Mouse (Mus musculus): ENCODE data around the gene Ptgfr. TPM values are rescaled to one million over a fixed set of nuclear protein-coding genes. Genes with fewer than 3 reads are reported as not detected.

The Ptgfr gene
- polyA plus RNA-seq (2012; rRNA removed) = 0.40 and 0.75 TPM in 2 replicates

DNA sequence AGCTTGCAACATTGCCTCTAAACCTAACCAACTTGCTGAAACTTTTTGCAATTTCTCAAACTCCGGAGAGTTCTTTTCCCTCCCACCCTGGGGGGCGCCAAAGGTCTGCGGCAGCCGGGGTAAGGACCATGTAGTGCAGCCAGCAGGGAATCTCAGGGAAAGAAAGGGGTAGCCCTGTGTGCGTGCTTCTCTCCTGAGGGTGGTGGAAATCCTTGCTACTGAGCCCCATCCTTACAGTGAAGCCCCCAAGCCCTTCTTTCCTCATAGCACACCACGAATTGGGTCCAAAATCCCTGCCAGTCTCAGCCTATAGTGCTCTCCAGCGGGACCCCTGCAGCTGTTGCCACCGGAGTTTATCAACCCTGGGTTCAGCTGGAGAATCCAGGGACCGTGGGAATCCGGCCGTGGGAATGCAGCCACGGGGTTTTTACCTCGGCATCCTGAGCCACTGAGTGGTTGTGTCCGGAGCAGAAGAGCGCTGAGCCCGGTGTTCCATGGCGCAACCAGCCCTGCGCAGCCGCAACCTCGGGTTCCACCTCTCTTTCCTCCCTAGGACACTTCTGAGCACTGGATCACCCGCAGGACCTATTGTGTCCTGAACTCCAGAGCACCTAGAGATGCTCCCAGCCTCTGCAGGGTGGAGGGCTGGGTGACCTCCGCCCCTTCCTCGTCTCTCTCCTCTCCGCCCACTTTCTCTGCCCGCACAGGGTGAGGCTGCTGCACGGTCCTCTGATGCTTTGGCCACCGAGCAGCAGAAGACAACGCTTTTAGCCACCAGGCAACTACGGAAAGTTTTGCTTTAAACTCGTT is at the start of gene Ptgfr:
Gene Ptgfr, minus strand, starts transcription at position 760 of the 810 bp plus-strand sequence.

DNA sequence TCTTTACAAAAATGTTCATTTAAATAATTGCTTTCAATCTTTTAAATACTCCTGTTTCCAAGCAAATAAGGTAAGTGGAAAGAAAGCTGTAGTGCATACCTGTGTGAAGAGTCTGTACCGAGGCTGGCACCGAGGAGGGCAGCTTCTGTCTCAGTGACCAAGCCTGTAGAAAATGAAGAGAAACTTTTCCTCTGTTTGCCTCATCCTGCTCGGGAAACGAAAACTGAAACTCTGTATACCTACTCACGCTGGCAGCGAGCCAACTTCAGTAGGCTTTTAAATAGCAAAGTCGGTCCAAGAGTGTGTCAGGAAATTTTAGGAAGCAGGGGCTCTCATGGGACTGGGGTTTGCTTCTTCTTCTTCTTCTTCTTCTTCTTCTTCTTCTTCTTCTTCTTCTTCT is 87.7 kb downstream of the Ptgfr start, which contains the start of gene Ifi44:
Gene Ifi44, minus strand, starts transcription at position 224 of the 400 bp plus-strand sequence.

Other genes starting within 250 kb of the Ptgfr start
- gene Ifi44, start 87.7 kb downstream of the Ptgfr start, polyA plus RNA-seq (2012; rRNA removed) = 0.05 TPM in 2 replicates
- not detected in 2 replicates for gene Ifi44l, start 74.7 kb downstream of the Ptgfr start, polyA plus RNA-seq (2012; rRNA removed)

Data from central nervous system, embryonic 11.5 days (tissue).